Mouse (Mus musculus): ENCODE results near the gene Tas2r143. TPM values are rescaled to one million over a fixed set of nuclear protein-coding genes. Genes with fewer than 3 reads are reported as not detected.

Gene Tas2r143
- total RNA-seq, 2 experiments from 2014 or later: not detected

DNA sequence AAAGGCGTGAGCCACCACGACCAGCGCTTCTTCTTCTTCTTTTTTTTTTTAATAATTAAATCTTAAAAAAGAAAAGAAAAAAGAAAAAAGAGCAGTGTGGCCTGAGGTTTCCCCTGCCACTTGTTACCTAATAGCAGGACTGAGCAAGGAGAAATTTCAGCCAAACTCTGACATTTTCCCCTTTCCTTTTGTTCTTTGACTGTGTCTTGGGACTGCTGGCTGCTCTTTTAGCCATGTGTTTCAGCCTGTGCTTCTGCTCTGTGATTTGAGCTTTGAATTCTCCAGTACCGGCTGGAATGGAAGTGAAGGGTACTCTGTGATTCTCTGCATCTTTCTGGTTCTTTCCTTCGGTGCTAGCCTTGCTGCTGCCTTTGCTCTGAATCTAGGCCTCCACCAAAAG is 16.7 kb upstream of the Tas2r143 start:
- DNase-seq (ENCODE audit: extremely low spot score in 1 of 2, low spot score in 2 of 2): no peak
- intact Hi-C loops (cut with DNase I): no loop called here

DNA sequence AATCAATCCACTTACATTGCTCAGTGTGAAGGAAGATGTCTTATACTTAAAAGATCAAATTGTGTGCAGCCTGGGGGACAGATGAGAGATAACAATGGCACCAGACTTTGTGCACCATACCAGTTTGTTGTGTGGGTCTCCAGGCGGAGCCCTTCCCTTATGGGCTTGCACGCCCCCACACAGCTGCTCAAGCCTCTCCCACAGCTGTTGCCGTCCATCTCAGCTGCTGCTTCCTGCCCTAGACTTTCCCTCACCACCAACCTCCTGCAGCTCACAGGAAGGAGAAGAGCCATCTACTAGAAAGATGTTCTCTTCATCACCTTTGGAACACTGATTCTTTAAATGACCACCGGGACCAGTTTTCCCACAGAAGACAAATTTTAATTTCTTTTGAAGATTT is 14.4 kb upstream of the Tas2r143 start:
- intact Hi-C loops (cut with DNase I): no loop called here
- DNase-seq (ENCODE audit: extremely low spot score in 1 of 2, low spot score in 2 of 2): no peak

DNA sequence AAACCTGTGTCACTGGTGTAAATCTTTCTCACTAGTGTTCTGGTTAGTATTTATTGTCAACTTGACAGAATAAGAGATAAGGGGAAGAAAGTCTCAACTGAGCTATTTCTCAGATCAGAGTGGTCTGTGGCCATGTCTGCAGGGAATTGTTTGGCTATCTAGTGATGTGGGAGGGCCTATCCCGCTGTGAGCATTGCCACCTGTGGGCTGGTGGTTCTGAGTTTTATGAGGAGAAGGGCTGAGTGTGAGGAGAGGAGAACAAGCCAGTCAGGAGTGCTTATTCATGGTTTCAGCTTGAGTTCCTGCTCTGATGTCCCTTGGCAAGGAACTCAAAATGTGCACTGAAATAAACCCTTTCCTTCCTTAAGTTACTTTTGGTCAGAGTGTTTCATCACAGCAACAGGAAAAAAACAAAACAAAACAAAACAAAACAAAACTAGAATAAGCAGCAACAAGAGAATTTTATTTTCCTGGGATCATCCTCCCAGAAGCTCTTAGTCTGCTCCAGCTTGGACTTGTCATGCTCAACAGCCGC is 8.2 kb upstream of the Tas2r143 start:
- intact Hi-C loops (cut with DNase I): no loop called here
- DNase-seq (ENCODE audit: extremely low spot score in 1 of 2, low spot score in 2 of 2): no peak

DNA sequence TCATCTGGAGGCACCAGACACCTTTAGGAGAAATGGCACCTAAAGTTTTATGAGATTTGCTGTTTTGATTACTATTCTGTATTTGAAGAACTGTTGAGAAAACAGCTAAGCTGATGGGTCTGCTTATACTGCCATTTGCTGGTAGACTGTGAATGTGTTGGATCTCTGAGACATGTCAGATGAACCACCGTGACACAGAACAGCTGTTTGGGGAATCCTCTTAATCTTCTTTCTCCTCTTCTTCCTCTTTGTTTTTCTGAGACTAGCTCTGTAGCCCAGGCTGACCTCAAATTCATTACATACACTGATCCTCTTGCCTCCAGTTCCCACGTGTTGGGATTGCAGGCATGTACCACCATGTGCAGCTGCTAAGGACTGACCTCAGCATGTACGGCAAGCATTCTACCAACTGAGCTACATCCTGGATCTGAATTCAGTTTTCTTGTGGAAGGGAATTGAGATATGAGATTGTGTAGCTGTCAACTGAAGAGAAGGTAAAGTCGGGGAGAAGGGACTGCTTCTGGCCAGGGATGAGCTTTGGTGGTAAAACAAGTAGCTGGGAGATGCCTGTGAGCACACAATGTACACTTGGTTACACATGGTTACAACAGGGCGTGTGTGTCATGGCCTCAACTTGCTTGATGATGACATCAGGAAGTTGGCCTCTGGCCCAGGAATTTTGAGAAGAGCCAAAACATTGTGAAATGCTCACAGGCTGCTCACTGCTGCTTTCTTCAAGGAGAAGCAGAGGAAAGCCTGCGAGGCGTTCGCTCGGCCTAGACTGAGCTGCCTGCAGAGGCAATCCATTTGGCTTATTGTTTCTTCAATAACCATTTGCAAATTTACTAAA is 3.9 kb upstream of the Tas2r143 start:
- DNase-seq (ENCODE audit: extremely low spot score in 1 of 2, low spot score in 2 of 2): peak in 1 of 2 experiments; percentile 73
- intact Hi-C loops (cut with DNase I): no loop called here

DNA sequence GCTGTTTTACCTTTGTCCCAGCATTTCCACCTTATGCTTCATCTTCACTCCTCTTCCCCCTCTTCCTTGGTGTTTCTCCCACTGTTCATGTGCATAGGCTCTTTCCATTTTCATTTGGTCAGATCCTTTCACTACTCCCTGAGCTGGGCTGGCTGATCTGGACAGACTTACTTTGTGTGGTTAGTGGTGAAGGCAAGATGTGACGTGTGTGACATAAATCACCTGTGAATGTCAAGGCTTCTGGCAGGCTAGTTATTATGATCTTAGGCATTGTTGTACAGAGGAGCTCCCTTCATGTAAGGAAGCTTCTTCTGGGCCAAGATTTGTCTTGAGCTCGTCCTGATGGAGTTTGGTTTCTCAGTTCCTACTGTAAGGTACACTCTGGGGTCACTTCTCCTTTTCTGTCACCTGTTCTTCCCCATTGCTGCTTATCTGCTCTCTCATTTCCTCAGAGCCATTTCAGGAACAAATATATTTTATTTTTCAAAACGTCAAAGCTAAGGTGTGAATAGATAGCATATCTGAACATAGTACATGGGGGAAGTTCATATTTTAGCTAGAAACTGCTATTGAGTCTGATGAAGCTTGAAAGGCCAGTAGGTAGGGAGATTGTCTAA is 2.9 kb upstream of the Tas2r143 start:
- DNase-seq (ENCODE audit: extremely low spot score in 1 of 2, low spot score in 2 of 2): no peak
- intact Hi-C loops (cut with DNase I): no loop called here

DNA sequence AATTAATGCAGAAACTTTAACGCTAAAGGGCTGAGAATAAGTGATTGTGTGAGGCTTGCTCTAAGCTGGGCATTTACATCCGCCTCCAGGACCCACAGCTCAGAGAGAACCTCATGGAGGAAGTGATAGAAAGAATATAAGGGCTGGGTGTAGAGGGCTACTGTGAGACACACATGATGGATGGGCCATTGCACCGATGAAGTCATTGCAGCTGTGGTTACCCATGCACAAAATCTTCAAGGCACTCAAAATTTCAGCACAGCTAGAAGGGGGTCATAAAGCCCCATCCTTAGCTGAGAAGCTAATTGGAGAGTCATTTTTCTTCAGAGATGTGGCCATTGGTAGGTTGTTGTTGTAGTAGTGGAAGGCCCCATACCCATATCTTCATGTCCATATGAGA is 1.8 kb upstream of the Tas2r143 start:
- intact Hi-C loops (cut with DNase I): no loop called here
- no peak for DNase-seq (ENCODE audit: extremely low spot score in 1 of 2, low spot score in 2 of 2)

DNA sequence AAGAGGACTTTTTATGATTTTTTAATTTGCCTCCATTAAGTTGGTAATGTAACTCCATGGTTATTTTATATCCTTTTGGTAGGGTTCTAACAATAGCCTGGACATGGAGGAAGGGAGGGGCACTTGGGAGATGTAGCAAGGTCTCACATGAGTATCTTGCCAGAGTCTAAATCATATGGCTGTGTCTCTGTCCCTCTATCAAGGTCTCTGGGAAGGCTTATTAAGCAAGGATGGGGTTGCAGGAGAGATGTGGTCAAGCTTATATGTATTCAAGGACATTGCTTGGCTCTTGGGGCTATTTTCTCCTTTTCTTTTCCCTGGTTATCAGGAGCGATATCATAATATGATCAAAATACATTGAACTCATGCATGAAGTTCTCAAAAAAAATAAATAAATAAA is 1.0 kb upstream of the Tas2r143 start:
- intact Hi-C loops (cut with DNase I): no loop called here
- DNase-seq (ENCODE audit: extremely low spot score in 1 of 2, low spot score in 2 of 2): no peak

DNA sequence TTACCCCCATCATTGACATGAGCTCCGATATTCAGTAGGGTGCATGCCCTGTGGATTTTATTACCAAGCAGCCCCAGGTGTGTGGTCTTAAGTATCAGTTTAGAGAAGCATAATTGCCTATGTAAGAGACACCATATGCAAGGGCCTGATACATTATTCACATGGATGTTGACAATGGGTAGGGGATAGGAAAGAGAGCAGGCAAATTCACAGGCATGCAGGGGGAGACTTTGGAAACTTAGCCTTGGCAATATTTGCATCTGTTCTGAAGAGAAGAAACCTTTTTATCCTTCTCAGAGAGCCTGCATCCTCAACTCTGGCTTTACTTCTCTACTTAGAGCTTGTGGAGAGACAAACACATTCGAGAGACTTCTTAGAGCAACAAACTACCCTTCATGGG is 5.1 kb downstream of the Tas2r143 start, which contains the start of gene Tas2r135:
Gene Tas2r135, plus strand, starts transcription at position 301 of the 400 bp plus-strand sequence.
- intact Hi-C loops (cut with DNase I): no loop called here
- no peak for DNase-seq (ENCODE audit: extremely low spot score in 1 of 2, low spot score in 2 of 2)

DNA sequence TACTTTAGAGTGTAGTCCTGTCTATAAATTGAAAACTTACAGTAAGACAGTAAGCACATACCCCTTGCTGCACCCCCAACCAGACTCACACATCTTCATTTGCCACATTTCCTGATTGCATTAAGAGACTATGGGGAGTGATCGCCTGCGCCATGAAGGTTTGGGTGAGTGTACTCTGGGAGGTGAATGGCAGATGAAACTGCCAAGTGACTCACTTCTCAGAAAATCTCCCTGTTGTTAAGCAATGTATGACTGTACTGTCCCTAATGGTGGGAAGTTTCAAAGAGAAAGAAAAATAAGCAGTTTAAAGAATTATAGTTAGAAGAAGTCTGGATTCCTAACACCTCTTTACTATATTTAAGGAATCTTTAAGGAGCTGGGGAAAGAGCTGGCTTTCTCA is 19.4 kb downstream of the Tas2r143 start:
- DNase-seq (ENCODE audit: extremely low spot score in 1 of 2, low spot score in 2 of 2): no peak
- intact Hi-C loops (cut with DNase I): no loop called here

DNA sequence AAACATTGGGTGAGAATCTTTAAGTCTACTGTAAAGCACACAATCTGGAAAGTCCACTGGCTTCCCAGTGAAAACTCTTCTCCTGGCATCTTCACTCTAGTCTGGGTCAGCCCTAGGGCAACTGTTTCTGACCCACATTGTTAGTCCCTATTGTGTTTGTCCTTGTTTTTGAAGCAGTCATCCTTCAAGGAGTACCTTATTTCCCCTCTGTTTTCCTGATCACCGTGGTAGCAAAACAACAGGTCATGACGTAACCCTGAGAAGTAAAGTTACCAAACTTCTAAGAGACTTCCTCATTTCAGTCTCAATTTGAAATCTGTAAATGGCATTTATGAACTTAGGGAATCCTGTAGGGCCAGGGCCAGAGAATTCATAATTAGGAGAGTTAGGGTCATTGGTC is 21.4 kb downstream of the Tas2r143 start:
- DNase-seq (ENCODE audit: extremely low spot score in 1 of 2, low spot score in 2 of 2): no peak
- intact Hi-C loops (cut with DNase I): no loop called here

DNA sequence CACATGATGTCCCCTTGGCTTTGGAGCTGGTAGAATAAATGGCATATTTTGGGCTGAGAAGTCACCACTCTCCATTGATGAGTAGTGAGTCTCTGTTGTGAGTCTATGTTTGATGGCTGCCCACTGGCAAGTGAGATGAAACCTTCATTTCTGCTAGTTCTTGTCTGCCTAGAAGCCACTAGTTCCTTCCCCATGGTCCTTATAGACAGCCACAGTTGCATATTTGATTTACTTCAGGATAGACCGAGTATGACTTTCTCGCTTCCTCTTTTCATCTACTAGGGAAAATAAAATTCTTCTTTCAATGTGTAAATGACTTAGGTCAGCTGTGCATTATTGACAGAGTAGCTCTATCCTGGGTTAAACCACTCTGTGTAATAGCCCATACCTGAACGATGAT is 24.4 kb downstream of the Tas2r143 start:
- DNase-seq (ENCODE audit: extremely low spot score in 1 of 2, low spot score in 2 of 2): no peak
- intact Hi-C loops (cut with DNase I): no loop called here

DNA sequence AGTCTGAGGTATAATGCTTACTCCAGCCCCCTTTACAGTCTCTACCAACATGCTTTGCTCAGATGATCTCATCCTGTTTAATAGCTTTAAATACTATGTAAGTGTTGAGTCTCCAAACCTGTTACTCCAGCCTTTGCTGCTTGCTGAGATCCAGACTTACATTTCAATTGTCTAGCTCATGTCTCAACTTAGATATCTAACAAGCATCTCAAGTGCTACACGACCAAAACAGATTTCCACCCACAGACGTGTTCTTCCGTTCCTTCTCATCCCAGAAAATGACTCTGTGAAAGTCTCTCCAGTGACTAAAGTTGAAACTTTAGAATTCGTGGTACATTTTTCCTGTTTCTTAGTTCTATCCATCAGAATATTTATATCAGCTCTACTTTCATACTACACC is 26.3 kb downstream of the Tas2r143 start:
- no peak for DNase-seq (ENCODE audit: extremely low spot score in 1 of 2, low spot score in 2 of 2)
- intact Hi-C loops (cut with DNase I): no loop called here

DNA sequence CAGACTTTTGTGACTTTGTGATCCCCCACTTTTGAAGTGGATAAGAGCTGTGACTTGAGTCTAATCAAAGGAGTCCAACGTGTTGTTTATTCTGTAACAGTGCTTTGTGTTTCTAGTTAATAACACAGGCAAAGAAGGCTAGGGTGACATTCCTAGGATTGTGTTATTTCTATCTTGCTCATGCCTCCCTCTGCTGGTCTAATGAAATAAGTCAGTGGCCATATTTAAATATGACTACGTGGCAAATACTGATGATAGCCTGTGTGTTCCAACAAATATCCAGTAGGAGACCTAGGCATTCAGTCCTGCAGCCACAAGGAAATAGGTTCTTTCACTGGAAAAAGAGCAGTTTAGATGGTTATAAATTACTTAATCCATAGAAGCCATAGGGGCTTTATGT is 33.5 kb downstream of the Tas2r143 start:
- no peak for DNase-seq (ENCODE audit: extremely low spot score in 1 of 2, low spot score in 2 of 2)
- intact Hi-C loops (cut with DNase I): no loop called here

DNA sequence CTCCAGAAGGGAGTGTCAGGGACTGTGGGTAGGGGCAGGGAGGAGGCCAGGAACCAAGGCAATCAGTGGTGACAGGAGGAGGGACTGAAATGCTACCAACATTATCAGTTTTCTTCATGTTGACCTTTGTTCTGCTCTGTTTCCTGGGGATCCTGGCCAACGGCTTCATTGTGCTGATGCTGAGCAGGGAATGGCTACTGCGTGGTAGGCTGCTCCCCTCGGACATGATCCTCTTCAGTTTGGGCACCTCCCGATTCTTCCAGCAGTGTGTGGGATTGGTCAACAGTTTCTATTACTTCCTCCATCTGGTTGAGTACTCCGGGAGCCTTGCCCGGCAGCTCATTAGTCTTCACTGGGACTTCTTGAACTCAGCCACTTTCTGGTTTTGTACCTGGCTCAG is 34.4 kb downstream of the Tas2r143 start, which contains the start of gene Tas2r126:
Gene Tas2r126, plus strand, starts transcription at position 90 of the 400 bp plus-strand sequence.
- intact Hi-C loops (cut with DNase I): no loop called here
- DNase-seq (ENCODE audit: extremely low spot score in 1 of 2, low spot score in 2 of 2): no peak

DNA sequence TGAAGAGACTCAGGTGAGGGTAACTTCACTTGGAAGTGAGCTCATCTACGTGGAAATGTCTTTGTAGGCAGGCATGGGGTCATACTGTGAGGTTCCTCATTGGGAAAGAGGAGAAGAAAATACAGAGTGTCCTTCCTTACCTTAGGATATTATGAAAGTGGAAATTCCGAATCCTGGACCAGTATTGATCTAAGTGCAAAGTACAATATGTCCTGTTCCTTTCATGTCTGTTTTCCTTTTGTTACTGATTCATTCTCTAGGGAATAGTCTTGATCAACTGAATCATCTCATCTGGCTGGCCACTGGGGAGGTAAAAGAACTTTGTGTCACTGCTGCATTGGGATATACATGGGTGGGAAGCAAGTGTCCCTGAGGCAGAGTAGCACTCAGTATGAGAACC is 35.5 kb downstream of the Tas2r143 start:
- DNase-seq (ENCODE audit: extremely low spot score in 1 of 2, low spot score in 2 of 2): no peak
- intact Hi-C loops (cut with DNase I): no loop called here

DNA sequence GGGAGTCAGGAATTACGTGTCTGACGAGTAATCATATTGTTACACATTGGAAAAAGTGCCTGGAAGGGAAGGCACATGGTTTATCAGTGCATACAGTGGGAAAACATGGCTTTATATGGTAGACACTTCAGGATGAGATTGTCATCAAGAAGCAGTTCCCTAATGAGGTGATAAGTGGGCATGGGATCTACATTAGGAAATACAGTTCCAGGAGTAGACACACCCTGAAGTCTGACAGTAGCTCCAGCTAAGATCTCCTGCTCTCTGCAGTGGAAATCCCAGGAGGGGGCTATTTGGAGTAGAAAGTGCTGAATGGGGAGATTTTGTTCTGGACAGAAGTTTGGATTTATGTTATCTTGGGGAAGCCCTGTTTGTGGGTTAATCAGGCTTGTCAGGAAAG is 41.4 kb downstream of the Tas2r143 start:
- DNase-seq (ENCODE audit: extremely low spot score in 1 of 2, low spot score in 2 of 2): no peak
- intact Hi-C loops (cut with DNase I): no loop called here

DNA sequence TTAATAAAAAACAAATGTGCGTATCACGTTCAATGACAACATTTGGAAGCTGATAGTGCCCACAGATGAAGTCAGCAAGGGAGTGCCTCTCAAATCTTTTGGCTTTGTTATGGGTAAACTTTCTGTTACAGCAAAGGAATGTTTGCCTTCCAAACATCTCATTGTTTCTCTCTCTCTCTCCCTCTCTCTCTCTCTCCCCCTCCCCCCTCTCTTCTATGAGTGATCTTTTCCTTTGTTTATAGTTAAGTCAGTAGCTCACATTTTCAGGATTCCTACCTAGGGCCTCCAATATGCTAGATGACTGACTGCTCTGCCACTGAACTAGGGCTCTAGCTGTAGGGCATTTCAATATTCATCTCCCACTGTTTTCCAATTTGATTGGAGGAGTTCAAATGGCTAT is 44.5 kb downstream of the Tas2r143 start:
- intact Hi-C loops (cut with DNase I): no loop called here
- DNase-seq (ENCODE audit: extremely low spot score in 1 of 2, low spot score in 2 of 2): no peak

DNA sequence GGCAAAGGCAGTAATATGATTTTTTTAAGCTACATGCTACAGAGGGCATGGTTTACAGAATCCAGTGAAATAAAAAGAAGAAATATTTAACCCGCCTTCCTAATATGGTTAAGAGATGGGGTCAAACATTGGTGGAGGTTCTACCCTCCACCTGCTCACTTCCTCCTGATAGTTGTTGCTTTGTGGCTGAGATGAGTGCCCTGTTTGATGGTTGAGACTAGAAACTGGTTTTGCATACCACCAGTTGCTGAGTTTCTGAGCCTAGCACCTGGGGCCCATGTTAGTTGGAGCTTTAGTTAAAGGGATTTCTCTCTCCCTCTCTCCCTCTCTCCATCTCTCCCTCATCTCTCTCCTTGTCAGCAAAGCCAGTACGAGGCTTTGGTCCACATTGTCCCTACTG is 47.3 kb downstream of the Tas2r143 start:
- intact Hi-C loops (cut with DNase I): no loop called here
- no peak for DNase-seq (ENCODE audit: extremely low spot score in 1 of 2, low spot score in 2 of 2)

Measured in left cerebral cortex, postnatal 10 days (tissue).